Mouse (Mus musculus) hindlimb bud, embryonic 11.5 days (tissue): ENCODE measurements around the gene Gramd4.

Experiments
- DNase-seq: peaks from one replicate; pipeline ENCODE4 v3.0.0-alpha.2; 2012; ENCODE audit warnings: low read depth, low spot score; ENCODE audit errors: extremely low spot score

Gene Gramd4

GRCm38 (mm10) chr15:86069011-86069791 lies 11.7 kb downstream of the Gramd4 start:
- no peak for DNase-seq

DNA sequence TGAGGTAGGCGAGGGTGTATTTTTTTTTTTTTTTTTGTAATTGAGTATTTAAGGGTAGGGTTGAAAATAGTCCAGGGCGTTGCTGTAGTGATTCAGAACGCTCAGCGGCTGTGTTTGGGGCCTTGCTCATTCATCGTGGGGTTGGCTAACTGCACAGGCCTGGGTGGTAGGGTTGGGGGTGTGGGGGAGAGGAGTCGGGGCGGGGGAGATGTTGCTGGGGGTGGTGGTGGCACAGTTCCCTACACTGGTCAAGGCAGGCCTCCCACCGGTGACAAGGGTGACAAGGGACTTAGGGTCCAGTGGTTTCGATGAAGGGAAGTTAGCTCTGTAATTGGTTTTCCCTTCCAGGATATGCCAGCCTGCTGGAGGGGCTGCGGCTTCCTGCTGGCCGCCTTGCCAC lies 12.9 kb downstream of the Gramd4 start:
- no peak for DNase-seq

DNA sequence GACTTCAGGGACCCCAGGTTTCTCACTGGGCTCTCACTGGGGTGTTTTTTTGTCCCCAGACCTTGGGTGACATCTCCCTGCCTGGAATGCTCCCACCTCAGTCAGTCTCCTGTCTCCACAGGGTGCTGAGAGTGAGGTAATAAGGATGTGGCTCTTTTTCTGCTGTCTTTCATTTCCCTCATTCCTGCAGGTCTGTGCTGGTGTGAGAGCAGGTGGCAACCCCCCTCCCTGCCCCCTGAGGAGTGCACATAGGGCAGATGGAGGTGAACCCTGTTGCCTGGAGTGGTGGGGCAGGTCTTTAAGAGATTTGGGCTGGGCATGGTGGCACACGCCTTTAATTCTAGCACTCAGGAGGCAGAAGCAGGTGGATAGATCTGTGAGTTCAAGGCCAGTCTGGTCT lies 13.7 kb downstream of the Gramd4 start:
- DNase-seq = no peak

- no peak for DNase-seq
Observed at GRCm38 (mm10) chr15:86074171-86074937, 16.9 kb downstream of the Gramd4 start.

DNA sequence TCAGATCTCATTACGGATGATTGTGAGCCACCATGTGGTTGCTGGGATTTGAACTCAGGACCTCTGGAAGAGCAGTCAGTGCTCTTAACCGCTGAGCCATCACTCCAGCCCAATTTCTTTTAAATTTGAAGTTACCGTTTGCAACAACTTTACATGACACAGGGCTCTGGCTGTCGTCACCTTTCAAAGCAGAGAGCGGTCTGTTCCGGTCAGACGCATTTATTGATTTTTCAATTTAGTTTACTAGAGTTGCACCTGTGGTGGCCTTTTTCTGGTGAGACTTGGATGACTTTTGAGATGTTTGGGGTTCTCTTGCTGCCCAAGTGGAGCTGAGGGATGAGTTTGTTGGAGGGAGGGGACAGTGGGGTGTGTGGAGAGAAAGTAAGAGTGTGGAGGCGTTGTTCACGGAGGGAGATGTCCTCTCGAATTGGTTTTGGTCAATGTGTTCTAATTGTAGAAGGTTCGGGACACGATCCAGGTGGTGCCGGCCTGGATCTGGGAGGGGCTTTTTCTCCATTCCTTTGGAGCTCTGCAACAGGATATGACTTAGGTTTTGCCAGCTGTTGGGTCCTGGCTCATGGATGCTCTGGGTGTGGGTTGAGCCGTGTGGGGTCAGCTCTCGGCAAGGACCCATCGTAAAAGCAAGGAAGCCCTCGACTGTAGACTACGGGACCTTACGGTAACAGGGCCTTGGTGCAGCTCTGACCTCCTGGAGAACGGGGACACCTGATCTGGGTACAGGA lies 18.0 kb downstream of the Gramd4 start:
- no peak for DNase-seq

DNA sequence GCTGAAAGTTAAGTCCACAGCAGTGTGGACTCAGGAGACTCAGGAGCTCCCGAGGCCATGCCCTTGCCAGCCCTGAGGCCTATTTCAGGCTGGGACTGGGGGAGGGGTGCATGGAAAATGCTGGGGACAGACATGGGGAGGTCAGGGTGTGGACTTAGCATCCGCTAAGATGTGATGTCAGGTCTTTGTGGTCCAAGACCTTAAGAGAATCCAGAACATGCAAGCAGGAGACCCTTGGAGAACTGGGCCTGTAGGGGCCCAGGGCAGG lies 18.5 kb downstream of the Gramd4 start:
- DNase-seq = no peak

DNA sequence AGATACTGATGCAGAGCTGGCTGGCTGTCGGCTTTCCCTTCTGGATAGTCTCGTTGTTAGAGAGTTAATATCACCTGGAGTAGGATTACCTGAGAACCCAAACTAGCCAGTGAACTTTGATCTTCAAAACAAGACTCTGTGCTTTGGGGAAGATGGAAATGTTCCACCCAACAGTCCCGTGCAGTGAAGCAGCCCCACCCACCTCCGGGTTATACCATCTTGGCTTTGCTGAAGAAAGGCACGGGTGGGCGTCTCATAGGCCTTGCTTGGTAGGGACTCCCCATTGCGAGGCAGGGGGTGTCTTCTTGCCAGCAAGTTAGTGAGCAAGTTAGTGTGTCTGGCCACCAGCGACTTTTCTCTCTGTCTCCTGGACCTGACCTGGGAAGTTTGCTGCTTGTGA lies 18.9 kb downstream of the Gramd4 start:
- DNase-seq = no peak

DNA sequence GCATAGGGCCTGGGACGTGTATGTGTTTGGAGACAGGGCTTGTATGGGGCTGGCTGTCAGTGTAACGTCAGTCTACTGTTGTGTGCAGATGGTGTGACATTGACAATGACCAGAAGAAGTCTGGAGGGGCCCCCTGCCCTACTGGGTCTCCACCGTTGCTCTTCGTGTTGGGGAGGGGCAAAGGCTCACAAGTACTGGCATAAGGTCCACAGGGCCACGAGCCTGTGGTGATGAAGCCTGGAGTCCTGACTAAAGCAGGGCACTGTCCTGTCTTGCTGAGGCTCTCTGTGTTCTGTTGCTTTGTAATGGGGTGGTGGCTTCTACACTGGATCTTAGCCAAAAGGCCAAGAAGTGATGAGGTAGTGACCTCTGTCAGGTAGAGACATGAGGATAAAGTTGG lies 20.4 kb downstream of the Gramd4 start:
- DNase-seq = no peak

DNA sequence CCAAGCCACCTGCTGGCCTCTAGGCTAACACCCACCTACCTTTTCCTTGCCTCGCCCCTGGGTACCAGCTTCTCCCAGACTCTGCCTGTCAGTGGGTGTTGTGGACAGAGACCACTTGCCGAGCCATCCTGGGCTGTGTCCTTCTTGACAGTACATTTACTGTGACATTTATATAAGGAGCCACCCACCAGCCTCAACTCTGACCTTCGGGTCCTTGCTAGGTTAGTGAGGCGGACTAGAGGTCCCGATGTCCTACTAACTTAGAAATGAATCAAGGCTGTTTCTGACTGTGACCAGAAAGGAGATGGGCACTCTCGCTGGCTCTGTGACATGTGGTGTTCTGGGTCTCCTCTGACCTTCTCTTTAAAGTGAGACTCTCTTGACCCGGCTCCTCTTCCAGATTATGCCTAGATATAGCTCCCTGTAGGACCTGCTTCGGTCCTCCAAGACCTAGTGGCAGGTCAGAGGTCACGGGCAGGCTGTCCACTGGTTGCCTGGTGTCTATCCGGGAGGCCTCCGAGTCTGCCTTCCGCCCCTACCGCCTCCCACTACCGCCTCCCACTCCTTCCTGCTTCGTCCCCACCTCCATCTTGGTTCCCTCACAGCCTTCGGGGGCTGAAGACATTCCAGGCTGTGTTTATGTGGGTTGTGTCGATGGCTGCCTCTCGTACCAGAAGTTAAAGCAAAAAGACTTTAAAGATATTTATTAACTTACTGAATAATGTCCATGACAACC lies 21.2 kb downstream of the Gramd4 start:
- no peak for DNase-seq

GRCm38 (mm10) chr15:86079467-86079866 lies 22.0 kb downstream of the Gramd4 start:
- no peak for DNase-seq

GRCm38 (mm10) chr15:86079876-86080275 lies 22.4 kb downstream of the Gramd4 start:
- no peak for DNase-seq

DNA sequence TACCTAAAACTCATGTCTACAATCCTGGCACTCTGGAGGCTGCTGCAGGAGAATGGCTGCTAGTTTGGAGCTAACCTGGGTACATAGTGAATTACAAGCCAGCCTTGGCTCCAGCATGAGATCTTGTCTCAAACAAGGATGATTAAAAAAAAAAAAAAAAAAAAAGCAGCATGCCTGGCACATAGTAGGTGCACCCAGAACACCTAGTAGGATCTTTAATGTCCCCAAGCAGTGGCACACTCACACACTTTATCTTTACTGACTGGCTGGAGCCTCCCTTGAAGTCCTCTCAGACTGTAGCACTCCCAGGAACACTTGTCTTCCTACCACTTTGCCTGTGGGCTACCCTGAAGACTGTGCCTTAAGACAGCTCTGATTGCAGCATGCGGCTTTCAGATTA lies 22.9 kb downstream of the Gramd4 start:
- DNase-seq = no peak

GRCm38 (mm10) chr15:86081654-86082053 lies 24.2 kb downstream of the Gramd4 start:
- no peak for DNase-seq

DNA sequence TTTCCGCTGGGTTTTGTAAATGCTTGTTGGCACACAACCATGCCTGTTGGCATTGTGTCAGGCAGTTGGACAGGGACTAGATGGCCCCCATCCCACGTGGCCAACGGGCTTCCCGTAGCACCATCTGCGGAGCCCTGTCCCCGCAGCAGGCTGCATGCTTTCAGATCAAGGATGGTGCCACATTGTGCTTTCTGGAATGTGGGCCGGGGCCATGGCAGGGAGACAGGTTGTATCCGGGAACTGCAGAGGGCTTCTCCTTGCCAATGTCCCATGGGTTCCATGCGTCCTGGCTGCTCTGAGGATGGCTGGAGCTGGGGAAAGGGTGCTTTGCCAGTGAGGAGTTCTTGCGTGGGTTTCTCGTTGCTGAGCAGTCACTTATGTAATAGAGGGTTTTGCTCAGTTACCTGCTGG lies 25.1 kb downstream of the Gramd4 start:
- no peak for DNase-seq

DNA sequence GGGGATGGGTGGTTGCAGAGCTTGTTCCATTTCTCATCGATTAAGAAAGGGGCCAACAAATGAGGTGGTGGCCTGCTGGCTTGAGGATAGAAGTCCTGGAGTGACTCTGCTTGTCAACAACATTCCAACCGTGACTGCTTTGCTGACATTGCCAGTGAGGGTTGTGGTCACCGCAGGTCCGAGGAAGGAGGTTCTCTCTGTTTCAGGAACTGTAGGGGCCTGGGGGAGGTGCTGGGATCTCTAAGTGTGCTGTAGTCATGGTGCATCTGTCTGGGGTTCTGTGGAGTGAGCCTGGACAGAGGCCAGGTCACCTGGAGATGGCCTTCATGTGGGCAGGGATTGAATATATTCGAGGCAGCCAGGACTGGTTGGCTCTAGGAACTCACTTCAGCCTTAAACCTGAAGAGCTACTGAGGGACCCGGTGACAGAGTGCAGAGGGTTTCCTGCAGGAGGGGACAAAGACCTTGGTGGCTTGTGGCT lies 25.8 kb downstream of the Gramd4 start:
- DNase-seq = no peak

DNA sequence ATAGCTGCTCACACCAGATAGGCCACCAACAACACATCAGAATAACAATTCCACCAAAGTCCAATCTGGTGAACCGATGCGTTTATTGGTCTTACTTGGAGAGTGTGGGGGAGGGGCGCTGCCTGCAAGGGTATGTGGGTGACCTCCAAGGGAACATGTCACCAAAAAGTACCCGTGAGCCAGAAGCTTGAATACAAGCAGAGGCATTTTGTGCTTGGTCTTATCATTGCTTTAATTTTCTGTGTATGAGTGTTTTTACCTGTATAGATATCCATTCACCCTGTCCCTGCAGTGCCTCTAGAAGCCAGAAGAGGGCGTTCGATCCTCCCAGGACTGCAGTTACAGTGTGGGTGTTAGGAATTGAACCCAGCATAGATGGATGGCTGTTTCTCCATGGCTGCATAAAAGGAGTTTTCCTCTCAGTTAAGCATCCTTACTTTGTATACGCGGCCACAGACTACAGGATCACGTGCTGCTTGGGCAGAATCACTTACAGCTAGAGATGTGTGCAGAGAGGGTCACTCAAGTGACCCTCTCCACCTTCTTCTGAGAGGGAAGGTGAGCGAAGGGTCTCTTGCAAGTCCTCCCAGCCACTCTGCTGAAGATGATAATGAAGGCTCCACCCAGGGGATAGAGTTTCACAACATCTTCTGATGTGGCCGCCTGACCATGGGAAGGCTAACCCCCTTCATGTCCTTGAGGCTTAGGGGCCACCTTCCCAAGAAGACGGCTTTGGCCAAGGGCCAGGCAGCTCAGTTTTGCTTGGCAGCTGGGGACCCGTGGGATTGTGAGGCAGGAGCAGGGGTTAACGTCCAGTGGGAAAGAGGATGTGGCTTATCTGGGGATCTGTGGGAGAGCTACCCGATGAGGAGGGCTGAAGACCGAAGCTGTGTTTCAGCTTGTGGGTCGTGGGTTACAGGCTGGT lies 28.1 kb downstream of the Gramd4 start:
- DNase-seq = no peak

DNA sequence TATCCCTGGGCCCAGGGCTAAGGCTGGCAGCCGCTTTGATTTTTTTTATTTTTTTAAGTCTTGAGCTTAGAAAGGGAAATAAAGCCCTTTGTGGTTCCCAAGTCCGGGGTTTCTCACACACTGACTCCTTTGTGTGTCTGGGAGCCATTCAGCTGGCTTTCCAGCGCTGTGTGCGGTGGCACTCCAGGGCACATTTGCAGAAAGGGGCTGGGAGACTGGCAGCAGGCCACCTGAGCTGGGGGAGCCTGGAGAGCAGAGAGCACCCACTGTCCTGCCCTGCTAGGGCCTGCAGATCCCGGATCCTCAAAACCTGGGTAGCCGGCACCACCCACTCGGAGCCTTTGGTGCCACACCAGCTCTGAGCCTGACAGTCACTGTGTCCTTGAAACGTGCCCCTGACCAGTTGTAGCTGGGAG lies 28.8 kb downstream of the Gramd4 start:
- DNase-seq = no peak

DNA sequence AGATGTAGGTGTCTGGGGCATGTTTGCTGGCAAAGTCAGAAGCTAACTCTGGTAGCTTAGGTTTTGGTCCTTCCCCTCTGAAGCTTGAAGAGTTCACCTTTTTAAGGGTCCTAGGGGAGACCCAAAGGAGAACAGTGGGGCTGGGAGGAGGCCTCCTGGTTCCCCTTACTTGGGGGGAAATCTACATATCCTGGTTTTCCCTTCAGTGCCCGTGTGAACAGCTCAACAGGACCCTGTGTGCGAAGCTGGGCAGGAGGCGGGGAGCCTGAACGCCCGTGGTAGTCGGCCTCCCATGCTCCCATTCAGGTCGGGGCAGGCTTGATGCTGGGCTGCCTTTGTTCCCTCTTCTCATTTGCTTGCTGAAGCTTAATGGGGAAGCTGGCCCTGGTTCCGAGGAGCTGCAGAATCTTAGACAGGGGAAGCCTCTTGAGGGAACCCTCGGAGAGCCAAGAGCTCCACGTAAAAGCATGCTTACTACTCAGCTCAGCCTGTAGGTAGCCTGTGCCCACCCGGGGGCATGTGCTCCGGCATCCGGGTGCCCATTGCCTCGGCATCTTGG lies 30.2 kb downstream of the Gramd4 start:
- DNase-seq = no peak

GRCm38 (mm10) chr15:86088266-86088790 lies 30.8 kb downstream of the Gramd4 start:
- no peak for DNase-seq
